Mouse (Mus musculus) lung, adult 2 months (tissue): ENCODE measurements around the gene Aldh16a1. TPM values are rescaled to one million over a fixed set of nuclear protein-coding genes. Genes with fewer than 3 reads are reported as not detected.

ENCODE experiments used
- DNase-seq: peaks from one replicate; pipeline ENCODE4 v3.0.0; 2022
- H3K4me1 ChIP-seq: fragments of 200-500 bp; 2 replicates; pipeline ENCODE4 v1.6.1; 2011; ENCODE audit warnings: low read length; ENCODE audit not compliant: control insufficient read depth, insufficient read depth
- H3K4me3 ChIP-seq: fragments of 200-500 bp; replicated peaks from 2 replicates; pipeline ENCODE3; 2011; ENCODE audit warnings: low read depth, mild to moderate bottlenecking, control low read depth, low read length; ENCODE audit errors: extremely low read depth
- CTCF ChIP-seq: fragments of 200-500 bp; IDR thresholded peaks from 2 replicates; pipeline ENCODE4 v1.5.1; 2011; ENCODE audit warnings: mild to moderate bottlenecking, low read length, control low read depth; ENCODE audit not compliant: insufficient read depth
- POLR2A ChIP-seq: fragments of 200-500 bp; IDR thresholded peaks from 2 replicates; pipeline ENCODE4 v1.6.1; 2011; ENCODE audit warnings: low read depth, mild to moderate bottlenecking, control low read depth, low read length, borderline replicate concordance; ENCODE audit errors: extremely low read depth
- WGBS: fragments of 180-500 bp; shearing (Covaris S2); methylation state at CpG from one replicate; pipeline ENCODE4 v1.1.7; 2018; 5-methylcytosine and 5-hydroxymethylcytosine counted together
- polyA plus RNA-seq: library from polyadenylated mRNA; depleted of rRNA; stranded (reverse); fragments of >200 nt; gene quantifications from 2 replicates; pipeline ENCODE4 v1.2.3, GENCODE M21; 2012

Gene Aldh16a1
- polyA plus RNA-seq, 1 experiment, result 58.5 TPM

GRCm38 (mm10) chr7:45192585-45193310, 38.4 kb upstream of the Aldh16a1 start:
- WGBS, result 83% methylated on average over 7 of the region's 7 CpGs

GRCm38 (mm10) chr7:45191803-45192363, 37.5 kb upstream of the Aldh16a1 start:
- Histone ChIP-seq H3K4me1 (no peaks in the 10 kb centered on the region), H3K4me3 (no peak overlapping the region)
- no peak for DNase-seq
- 19% methylated on average over 8 of the region's 8 CpGs for WGBS
- no peak for TF ChIP-seq CTCF
- no peak for TF ChIP-seq POLR2A

More at GRCm38 (mm10) chr7:45192585-45193310, 38.4 kb upstream of the Aldh16a1 start:
- no peak overlapping the region for H3K4me3 ChIP-seq
- no peak for DNase-seq
- TF ChIP-seq CTCF (no peak), POLR2A (no peak)
- H3K4me1 ChIP-seq, result no peaks in the 10 kb centered on the region

- TF ChIP-seq CTCF (no peak), POLR2A (no peak)
- H3K4me1 ChIP-seq, result no peaks in the 10 kb centered on the region
- no peak overlapping the region for H3K4me3 ChIP-seq
- DNase-seq, result no peak
- WGBS, result 43% methylated on average over 2 of the region's 2 CpGs
These were observed 36.8 kb upstream of the Aldh16a1 start for GRCm38 (mm10) chr7:45191161-45191560.

DNA sequence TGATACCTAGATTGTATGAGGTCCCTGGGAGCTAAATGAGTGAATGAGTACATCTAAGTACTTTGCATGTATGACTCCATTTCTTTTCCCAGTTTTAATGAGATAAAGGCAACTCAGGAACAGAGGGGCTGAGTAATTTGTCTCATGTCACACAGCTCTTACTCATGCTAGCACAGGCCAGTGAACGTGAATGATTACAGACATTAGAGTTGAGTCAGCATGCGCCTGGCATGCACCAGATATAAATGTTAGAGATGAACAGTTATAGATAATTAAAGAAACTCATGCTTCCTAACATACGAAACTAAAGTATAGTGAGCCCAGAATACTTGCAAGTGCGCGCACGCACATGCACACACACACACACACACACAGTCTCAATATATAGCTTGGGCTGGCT, 35.8 kb upstream of the Aldh16a1 start:
- Histone ChIP-seq H3K4me3 (no peak overlapping the region), H3K4me1 (no peaks in the 10 kb centered on the region)
- no peak for DNase-seq
- 87% methylated on average over 6 of the region's 6 CpGs for WGBS
- TF ChIP-seq CTCF (no peak), POLR2A (no peak)

GRCm38 (mm10) chr7:45189600-45189999, 35.2 kb upstream of the Aldh16a1 start:
- WGBS, result 48% methylated on average over 16 of the region's 16 CpGs
- TF ChIP-seq POLR2A, result no peak
- TF ChIP-seq CTCF, result no peak
- H3K4me1 ChIP-seq, result no peaks in the 10 kb centered on the region
- DNase-seq, result no peak
- no peak overlapping the region for H3K4me3 ChIP-seq

DNA sequence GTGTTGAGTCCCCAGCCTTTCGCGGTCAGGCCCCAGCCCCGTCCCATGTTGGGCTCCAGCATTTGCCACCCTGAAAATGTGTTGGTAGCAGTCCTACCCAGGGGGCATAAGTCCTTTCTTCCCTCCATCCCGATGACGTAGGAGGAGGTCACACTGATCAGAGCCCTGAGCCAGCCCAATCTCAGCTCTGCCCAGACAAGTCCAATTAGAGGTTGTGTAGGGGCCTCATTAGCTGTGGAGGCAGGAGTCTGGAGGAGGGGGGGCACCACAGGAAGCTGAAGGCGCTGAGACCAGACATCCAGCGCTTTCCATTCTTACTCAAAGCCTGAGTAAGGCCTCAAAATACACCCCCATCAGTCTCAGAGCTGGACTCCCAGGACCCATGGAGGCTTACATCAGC, 31.5 kb upstream of the Aldh16a1 start:
- WGBS, result 74% methylated on average over 7 of the region's 7 CpGs
- no peak for DNase-seq
- no peaks in the 10 kb centered on the region; the same call in 1 of the 2 replicates for H3K4me1 ChIP-seq
- no peak for TF ChIP-seq POLR2A
- no peak for TF ChIP-seq CTCF
- H3K4me3 ChIP-seq, result no peak overlapping the region

- TF ChIP-seq POLR2A, result no peak
- no peak for TF ChIP-seq CTCF
- no peak for DNase-seq
- no peaks in the 10 kb centered on the region; the same call in 1 of the 2 replicates for H3K4me1 ChIP-seq
- H3K4me3 ChIP-seq, result no peak overlapping the region
- WGBS, result 76% methylated on average over 7 of the region's 7 CpGs
These were observed 29.3 kb upstream of the Aldh16a1 start for GRCm38 (mm10) chr7:45183672-45184071.

GRCm38 (mm10) chr7:45182606-45183005, 28.2 kb upstream of the Aldh16a1 start:
- Histone ChIP-seq H3K4me3 (no peak overlapping the region), H3K4me1 (no peaks in the 10 kb centered on the region; the same call in 1 of the 2 replicates)
- no peak for DNase-seq
- WGBS, result 6% methylated on average over 11 of the region's 11 CpGs
- TF ChIP-seq POLR2A, result no peak
- no peak for TF ChIP-seq CTCF

- TF ChIP-seq POLR2A (peak; percentile 38; the same call in 1 of the 2 replicates), CTCF (no peak)
- peak; percentile 86 for DNase-seq
- WGBS, result under 1% methylated on average over 34 of the region's 34 CpGs
- Histone ChIP-seq H3K4me1 (no peaks in the 10 kb centered on the region; the same call in 1 of the 2 replicates), H3K4me3 (peak overlapping the region; percentile 36)
These were observed 27.8 kb upstream of the Aldh16a1 start for GRCm38 (mm10) chr7:45182199-45182601.

DNA sequence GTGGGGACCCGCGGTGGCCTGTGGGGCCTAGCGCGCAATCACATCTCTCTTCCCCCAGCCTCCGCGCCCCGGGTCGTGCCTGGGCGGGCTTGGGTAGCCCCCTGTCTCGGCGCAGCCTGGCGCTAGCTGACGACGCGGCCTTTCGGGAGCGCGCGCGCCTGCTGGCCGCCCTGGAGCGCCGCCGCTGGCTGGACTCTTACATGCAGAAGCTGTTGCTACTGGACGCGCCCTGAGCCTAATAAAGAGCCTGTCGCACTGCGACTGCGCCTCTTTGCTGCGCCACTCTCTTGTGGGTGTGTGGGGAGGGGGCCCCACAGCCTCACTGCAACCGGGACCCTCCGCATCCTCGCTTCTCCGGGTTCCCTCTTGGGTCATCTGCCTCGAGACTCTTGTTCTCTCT, 27.2 kb upstream of the Aldh16a1 start:
- H3K4me3 ChIP-seq, result no peak overlapping the region
- 3% methylated on average over 35 of the region's 35 CpGs for WGBS
- TF ChIP-seq POLR2A, result no peak
- TF ChIP-seq CTCF, result no peak
- no peak for DNase-seq
- H3K4me1 ChIP-seq, result no peaks in the 10 kb centered on the region; the same call in 1 of the 2 replicates
